Mouse (Mus musculus) heart, embryonic 16.5 days (tissue): Measurements from ENCODE around the gene Fmn2. TPM values are rescaled to one million over a fixed set of nuclear protein-coding genes. Genes with fewer than 3 reads are reported as not detected.
A peak's percentile ranks its signal among the peaks of the same experiment; 100 is the strongest.

Experiments used
- ATAC-seq: fragments of 200-750 bp; cut with Nextera tagmentation; replicated peaks from 2 replicates; pipeline ENCODE4 v1.8.0; 2017; ENCODE audit warnings: moderate number of reproducible peaks; ENCODE audit not compliant: insufficient read depth, low FRiP score; ENCODE audit errors: extremely low read depth
- H3K27ac ChIP-seq: fragments of 300-500 bp; sonication (generic); 2 replicates; pipeline ENCODE4 v1.5.1; 2014; ENCODE audit warnings: mild to moderate bottlenecking, low read length, control low read depth, moderate library complexity
- H3K27me3 ChIP-seq: fragments of 300-500 bp; sonication (generic); 2 replicates; pipeline ENCODE4 v1.6.1; 2014; ENCODE audit warnings: low read length, mixed read lengths; ENCODE audit not compliant: control insufficient read depth, insufficient read depth
- H3K36me3 ChIP-seq: fragments of 300-500 bp; sonication (generic); 2 replicates; pipeline ENCODE4 v1.6.1; 2014; ENCODE audit not compliant: control insufficient read depth, insufficient read depth
- H3K4me1 ChIP-seq: fragments of 300-500 bp; sonication (generic); 2 replicates; pipeline ENCODE4 v1.6.1; 2014; ENCODE audit warnings: low read length, mixed read lengths; ENCODE audit not compliant: control insufficient read depth, insufficient read depth
- H3K4me2 ChIP-seq: fragments of 300-500 bp; sonication (generic); 2 replicates; pipeline ENCODE4 v1.6.1; 2014; ENCODE audit warnings: low read depth, mild to moderate bottlenecking, control low read depth, low read length
- H3K4me3 ChIP-seq: fragments of 300-500 bp; sonication (generic); 2 replicates; pipeline ENCODE4 v1.5.1; 2014; ENCODE audit warnings: mild to moderate bottlenecking, control low read depth, low read length
- H3K9ac ChIP-seq: fragments of 300-500 bp; sonication (generic); 2 replicates; pipeline ENCODE4 v1.6.1; 2014; ENCODE audit warnings: low read length, control low read depth
- H3K9me3 ChIP-seq: fragments of 300-500 bp; sonication (generic); replicated peaks from 2 replicates; pipeline ENCODE4 v1.6.1; 2016; ENCODE audit warnings: low read length; ENCODE audit not compliant: control insufficient read depth
- WGBS: fragments of 180-500 bp; shearing (Covaris S2); extraction: QIAGEN DNeasy Blood & Tissue Kit; methylation state at CpG from one replicate; pipeline ENCODE4 v1.1.7; 2014; 5-methylcytosine and 5-hydroxymethylcytosine counted together
- polyA plus RNA-seq: library from polyadenylated mRNA; unstranded; fragments of >200 nt; fragmentation: Nextera tagmentation; extraction: Ambion mirVana; gene quantifications from 2 replicates; pipeline ENCODE4 v1.2.1, GENCODE M21; 2015

The Fmn2 gene
- polyA plus RNA-seq, 1 experiment from 2014 or later = 0.25 TPM

GRCm38 (mm10) chr1:174594989-174595388 is 93.4 kb downstream of the Fmn2 start:
- no peaks in the 10 kb centered on the region for H3K4me1 ChIP-seq
- no peaks in the 10 kb centered on the region for H3K27me3 ChIP-seq
- no peak overlapping the region for H3K9ac ChIP-seq
- no peak for ATAC-seq
- H3K4me3 ChIP-seq = no peak overlapping the region
- no peaks in the 10 kb centered on the region for H3K9me3 ChIP-seq
- no peak overlapping the region for H3K4me2 ChIP-seq
- H3K27ac ChIP-seq = no peak overlapping the region
- whole genome bisulfite sequencing = 3% methylated on average over 4 of the region's 4 CpGs
- no peaks in the 10 kb centered on the region for H3K36me3 ChIP-seq

- H3K4me1 ChIP-seq = no peaks in the 10 kb centered on the region
- H3K27me3 ChIP-seq = no peaks in the 10 kb centered on the region
- no peak overlapping the region for H3K9ac ChIP-seq
- no peak overlapping the region for H3K4me2 ChIP-seq
- no peaks in the 10 kb centered on the region for H3K9me3 ChIP-seq
- H3K4me3 ChIP-seq = no peak overlapping the region
- no peaks in the 10 kb centered on the region for H3K36me3 ChIP-seq
- WGBS = 54% methylated on average over 3 of the region's 3 CpGs
- ATAC-seq = no peak
- no peak overlapping the region for H3K27ac ChIP-seq
Measured at GRCm38 (mm10) chr1:174597495-174597894, 95.9 kb downstream of the Fmn2 start.

GRCm38 (mm10) chr1:174598226-174598625 is 96.6 kb downstream of the Fmn2 start:
- Histone ChIP-seq H3K27me3 (no peaks in the 10 kb centered on the region), H3K4me1 (no peaks in the 10 kb centered on the region), H3K9ac (no peak overlapping the region), H3K4me3 (no peak overlapping the region), H3K27ac (no peak overlapping the region), H3K9me3 (no peaks in the 10 kb centered on the region), H3K4me2 (peak overlapping the region; percentile 5; the same call in 1 of the 2 replicates), H3K36me3 (no peaks in the 10 kb centered on the region)
- WGBS = 46% methylated on average over 6 of the region's 6 CpGs
- ATAC-seq = no peak

- ATAC-seq = no peak
- Histone ChIP-seq H3K36me3 (no peaks in the 10 kb centered on the region), H3K27me3 (no peaks in the 10 kb centered on the region), H3K4me2 (no peak overlapping the region), H3K4me3 (no peak overlapping the region), H3K4me1 (no peaks in the 10 kb centered on the region), H3K9ac (no peak overlapping the region), H3K27ac (no peak overlapping the region), H3K9me3 (no peaks in the 10 kb centered on the region)
- WGBS = 86% methylated on average over 2 of the region's 2 CpGs
Measured at GRCm38 (mm10) chr1:174600041-174600440, 98.4 kb downstream of the Fmn2 start.

GRCm38 (mm10) chr1:174600620-174601019 is 99.0 kb downstream of the Fmn2 start:
- no peak overlapping the region for H3K9ac ChIP-seq
- H3K9me3 ChIP-seq = no peaks in the 10 kb centered on the region
- H3K36me3 ChIP-seq = no peaks in the 10 kb centered on the region
- 28% methylated on average over 1 of the region's 1 CpGs for WGBS
- H3K27me3 ChIP-seq = no peaks in the 10 kb centered on the region
- H3K27ac ChIP-seq = no peak overlapping the region
- no peaks in the 10 kb centered on the region for H3K4me1 ChIP-seq
- H3K4me3 ChIP-seq = no peak overlapping the region
- ATAC-seq = no peak
- H3K4me2 ChIP-seq = no peak overlapping the region

GRCm38 (mm10) chr1:174617368-174617767 is 115.7 kb downstream of the Fmn2 start:
- no peak for ATAC-seq
- 51% methylated on average over 4 of the region's 4 CpGs for WGBS

GRCm38 (mm10) chr1:174621512-174621911 is 119.9 kb downstream of the Fmn2 start:
- Histone ChIP-seq H3K9ac (no peak overlapping the region), H3K4me3 (no peak overlapping the region), H3K36me3 (no peaks in the 10 kb centered on the region), H3K27me3 (no peaks in the 10 kb centered on the region), H3K27ac (no peak overlapping the region), H3K9me3 (no peaks in the 10 kb centered on the region), H3K4me2 (no peak overlapping the region), H3K4me1 (no peaks in the 10 kb centered on the region)
- WGBS = 6% methylated on average over 1 of the region's 1 CpGs
- no peak for ATAC-seq

More at GRCm38 (mm10) chr1:174617368-174617767, 115.7 kb downstream of the Fmn2 start:
- Histone ChIP-seq H3K36me3 (no peaks in the 10 kb centered on the region), H3K27me3 (no peaks in the 10 kb centered on the region), H3K9ac (no peak overlapping the region), H3K4me1 (no peaks in the 10 kb centered on the region), H3K9me3 (no peaks in the 10 kb centered on the region), H3K4me2 (no peak overlapping the region), H3K4me3 (no peak overlapping the region), H3K27ac (no peak overlapping the region)

GRCm38 (mm10) chr1:174623054-174623453 is 121.4 kb downstream of the Fmn2 start:
- 31% methylated on average over 3 of the region's 3 CpGs for WGBS
- no peaks in the 10 kb centered on the region for H3K9me3 ChIP-seq
- H3K4me2 ChIP-seq = no peak overlapping the region
- no peaks in the 10 kb centered on the region for H3K4me1 ChIP-seq
- ATAC-seq = no peak
- no peaks in the 10 kb centered on the region for H3K36me3 ChIP-seq
- H3K9ac ChIP-seq = no peak overlapping the region
- no peak overlapping the region for H3K27ac ChIP-seq
- H3K4me3 ChIP-seq = no peak overlapping the region
- no peaks in the 10 kb centered on the region for H3K27me3 ChIP-seq

GRCm38 (mm10) chr1:174630074-174630473 is 128.4 kb downstream of the Fmn2 start:
- Histone ChIP-seq H3K27me3 (no peaks in the 10 kb centered on the region), H3K36me3 (no peaks in the 10 kb centered on the region), H3K9ac (no peak overlapping the region), H3K27ac (no peak overlapping the region), H3K4me3 (no peak overlapping the region), H3K4me1 (no peaks in the 10 kb centered on the region), H3K9me3 (no peaks in the 10 kb centered on the region), H3K4me2 (no peak overlapping the region)
- ATAC-seq = no peak
- WGBS = 77% methylated on average over 1 of the region's 1 CpGs

GRCm38 (mm10) chr1:174636291-174636690 is 134.7 kb downstream of the Fmn2 start:
- Histone ChIP-seq H3K9me3 (no peaks in the 10 kb centered on the region), H3K4me1 (no peaks in the 10 kb centered on the region), H3K27me3 (no peaks in the 10 kb centered on the region), H3K36me3 (no peaks in the 10 kb centered on the region), H3K4me2 (no peak overlapping the region), H3K27ac (no peak overlapping the region), H3K4me3 (no peak overlapping the region), H3K9ac (no peak overlapping the region)
- WGBS = 89% methylated on average over 4 of the region's 4 CpGs
- no peak for ATAC-seq
